Mouse (Mus musculus) forebrain, embryonic 16.5 days (tissue): ENCODE measurements around the gene Cyb5r1. TPM values are rescaled to one million over a fixed set of nuclear protein-coding genes. Genes with fewer than 3 reads are reported as not detected.

ENCODE experiments used
- ATAC-seq: fragments of 200-750 bp; cut with Nextera tagmentation; 2 replicates; pipeline ENCODE4 v1.8.0; 2017; ENCODE audit warnings: mild to moderate bottlenecking, moderate library complexity
- H3K27ac ChIP-seq: fragments of 300-500 bp; sonication (generic); 2 replicates; pipeline ENCODE4 v1.5.1; 2014; ENCODE audit warnings: low read length, control low read depth
- H3K27me3 ChIP-seq: fragments of 300-500 bp; sonication (generic); replicated peaks from 2 replicates; pipeline ENCODE4 v1.6.1; 2014; ENCODE audit warnings: low read length; ENCODE audit not compliant: control insufficient read depth, insufficient read depth
- H3K36me3 ChIP-seq: fragments of 300-500 bp; sonication (generic); 2 replicates; pipeline ENCODE4 v1.6.1; 2014; ENCODE audit not compliant: control insufficient read depth, insufficient read depth
- H3K4me1 ChIP-seq: fragments of 300-500 bp; sonication (generic); replicated peaks from 2 replicates; pipeline ENCODE4 v1.6.1; 2014; ENCODE audit warnings: low read length; ENCODE audit not compliant: control insufficient read depth, insufficient read depth
- H3K4me2 ChIP-seq: fragments of 300-500 bp; sonication (generic); 2 replicates; pipeline ENCODE4 v1.6.1; 2014; ENCODE audit warnings: mild to moderate bottlenecking, low read length, control low read depth
- H3K4me3 ChIP-seq: fragments of 300-500 bp; sonication (generic); replicated peaks from 2 replicates; pipeline ENCODE4 v1.5.1; 2014; ENCODE audit warnings: mild to moderate bottlenecking, low read length, control low read depth
- H3K9ac ChIP-seq: fragments of 300-500 bp; sonication (generic); replicated peaks from 2 replicates; pipeline ENCODE4 v1.6.1; 2014; ENCODE audit warnings: low read depth, low read length, control low read depth
- H3K9me3 ChIP-seq: fragments of 300-500 bp; sonication (generic); 2 replicates; pipeline ENCODE4 v1.6.1; 2016; ENCODE audit warnings: low read length; ENCODE audit not compliant: control insufficient read depth
- WGBS: fragments of 180-500 bp; shearing (Covaris S2); extraction: QIAGEN DNeasy Blood & Tissue Kit; methylation state at CpG from one replicate; pipeline ENCODE4 v1.1.7; 2014; 5-methylcytosine and 5-hydroxymethylcytosine counted together
- polyA plus RNA-seq: library from polyadenylated mRNA; unstranded; fragments of >200 nt; fragmentation: Nextera tagmentation; extraction: Ambion mirVana; gene quantifications from 2 replicates; pipeline ENCODE4 v1.2.1, GENCODE M21; 2015

Cyb5r1 gene
- polyA plus RNA-seq, 1 experiment from 2014 or later: 23.3 TPM

DNA sequence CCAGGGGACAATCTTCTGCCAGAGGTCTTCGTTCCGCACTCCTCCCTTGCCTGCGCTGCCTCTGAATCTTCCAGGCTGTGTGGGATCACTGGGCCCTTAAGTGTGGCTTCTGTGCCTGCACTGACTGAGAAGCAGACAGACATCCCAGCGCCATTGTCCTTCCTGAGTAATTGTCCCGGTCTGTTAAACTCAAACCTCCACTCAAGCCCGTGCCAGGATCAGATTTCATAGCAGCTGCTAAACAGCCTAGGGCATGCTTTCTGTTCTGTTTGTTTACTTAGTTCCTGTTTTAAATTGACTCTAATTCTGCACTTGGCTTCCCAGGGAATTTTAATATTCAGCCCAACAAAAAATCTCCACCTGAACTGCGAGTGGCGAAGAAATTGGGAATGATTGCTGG is 2.7 kb downstream of the Cyb5r1 start:
- H3K36me3 ChIP-seq: no peaks in the 10 kb centered on the region; the same call in 1 of the 2 replicates
- H3K27ac ChIP-seq: no peak overlapping the region
- peaks cover 12% of the 10 kb centered on the region for H3K4me1 ChIP-seq
- no peaks in the 10 kb centered on the region for H3K27me3 ChIP-seq
- H3K9ac ChIP-seq: no peak overlapping the region
- no peak for ATAC-seq
- H3K9me3 ChIP-seq: no peaks in the 10 kb centered on the region
- no peak overlapping the region for H3K4me3 ChIP-seq
- H3K4me2 ChIP-seq: no peak overlapping the region
- 83% methylated on average over 8 of the region's 8 CpGs for WGBS

GRCm38 (mm10) chr1:134411706-134412629 is 6.6 kb downstream of the Cyb5r1 start:
- no peak overlapping the region for H3K27ac ChIP-seq
- 94% methylated on average over 9 of the region's 9 CpGs for WGBS
- H3K4me1 ChIP-seq: peaks cover 21% of the 10 kb centered on the region
- no peak overlapping the region for H3K4me2 ChIP-seq
- H3K36me3 ChIP-seq: no peaks in the 10 kb centered on the region; the same call in 1 of the 2 replicates
- H3K4me3 ChIP-seq: no peak overlapping the region
- H3K9ac ChIP-seq: no peak overlapping the region
- ATAC-seq: no peak
- H3K9me3 ChIP-seq: no peaks in the 10 kb centered on the region
- no peaks in the 10 kb centered on the region for H3K27me3 ChIP-seq

- H3K4me2 ChIP-seq: no peak overlapping the region
- no peaks in the 10 kb centered on the region for H3K27me3 ChIP-seq
- ATAC-seq: no peak
- no peak overlapping the region for H3K4me3 ChIP-seq
- H3K36me3 ChIP-seq: no peaks in the 10 kb centered on the region; the same call in 1 of the 2 replicates
- H3K9me3 ChIP-seq: no peaks in the 10 kb centered on the region
- H3K4me1 ChIP-seq: peaks cover 36% of the 10 kb centered on the region
- no peak overlapping the region for H3K27ac ChIP-seq
- H3K9ac ChIP-seq: no peak overlapping the region
- WGBS: 44% methylated on average over 2 of the region's 2 CpGs
These were observed 8.7 kb downstream of the Cyb5r1 start for GRCm38 (mm10) chr1:134414038-134414437.

DNA sequence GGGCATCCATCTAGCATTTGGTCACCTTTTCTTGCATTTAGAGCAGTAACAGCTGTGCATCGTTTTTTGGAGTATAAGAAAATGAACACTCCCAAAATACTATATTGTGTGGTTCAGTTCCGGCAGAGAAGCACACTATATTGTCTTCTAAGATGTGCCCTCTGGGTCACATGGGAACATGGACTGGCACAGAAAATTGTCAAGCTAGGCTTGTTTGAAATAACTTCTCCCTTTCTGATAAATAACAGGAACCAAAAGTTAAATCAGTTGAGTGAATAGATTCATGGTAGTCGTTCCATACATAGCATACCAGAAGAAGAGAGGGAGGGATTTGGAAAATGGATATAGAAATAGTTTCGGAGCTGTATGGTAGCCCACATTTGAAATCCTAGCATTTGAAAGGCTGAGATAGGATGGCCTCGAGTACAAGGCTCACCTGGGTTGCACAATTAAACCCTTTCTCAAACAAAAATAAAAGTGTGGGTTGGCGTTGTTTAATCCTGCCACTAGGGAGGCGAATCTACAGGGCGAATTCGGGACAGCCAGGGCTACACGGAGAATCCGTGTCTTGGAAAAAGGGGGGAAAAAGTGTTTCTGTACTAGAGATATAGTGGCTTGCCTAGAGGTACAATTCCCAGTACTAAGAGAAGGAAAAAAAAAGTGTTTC is 9.3 kb downstream of the Cyb5r1 start:
- Histone ChIP-seq H3K9ac (peak overlapping the region; percentile 49), H3K27me3 (no peaks in the 10 kb centered on the region), H3K4me1 (peaks cover 40% of the 10 kb centered on the region), H3K36me3 (no peaks in the 10 kb centered on the region; the same call in 1 of the 2 replicates), H3K4me2 (peak overlapping the region; percentile 68), H3K4me3 (peak overlapping the region; percentile 88), H3K27ac (peak overlapping the region; percentile 76), H3K9me3 (no peaks in the 10 kb centered on the region)
- 14% methylated on average over 11 of the region's 11 CpGs for WGBS
- peak; percentile 23 for ATAC-seq

DNA sequence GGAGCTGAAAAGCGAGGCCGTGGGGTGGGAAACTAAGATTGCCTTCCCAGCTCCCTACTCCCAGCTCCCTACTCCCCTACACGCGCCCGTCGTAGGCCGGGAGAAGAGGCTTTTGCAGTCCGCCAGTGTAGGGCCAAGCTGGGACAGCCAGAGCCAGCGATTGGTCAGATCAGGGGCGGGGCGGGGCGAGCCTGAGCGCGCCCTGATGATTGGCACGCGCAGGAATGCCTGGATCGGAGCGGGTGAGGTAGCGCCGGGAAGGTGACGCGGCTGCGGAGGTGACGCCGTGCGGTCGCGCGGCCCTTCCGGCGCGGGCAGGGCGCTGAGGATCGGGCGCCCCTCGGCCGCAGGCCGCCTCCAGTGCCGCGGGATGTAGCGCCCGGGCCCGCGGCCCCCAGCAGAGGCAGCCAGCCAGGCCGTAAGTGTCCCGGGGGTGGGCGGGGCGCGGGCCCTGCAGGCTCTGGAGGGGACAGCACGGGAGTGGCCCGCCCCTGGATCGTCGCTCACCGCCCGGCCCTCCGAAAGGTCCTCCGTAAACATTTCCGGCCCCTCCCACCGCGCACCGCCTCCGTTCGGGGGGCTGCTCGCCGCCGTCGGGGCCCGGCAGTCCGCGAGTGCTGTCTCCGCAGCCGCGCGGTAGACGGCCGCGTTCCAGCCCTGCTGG is 9.9 kb downstream of the Cyb5r1 start, which contains the start of gene Adipor1:
Gene Adipor1 (plus strand): TSS at position 211 of the 664 bp plus-strand sequence.
- Histone ChIP-seq H3K36me3 (no peaks in the 10 kb centered on the region; the same call in 1 of the 2 replicates), H3K27me3 (no peaks in the 10 kb centered on the region), H3K4me1 (peaks cover 44% of the 10 kb centered on the region), H3K9me3 (no peaks in the 10 kb centered on the region), H3K27ac (peak within 1 kb of the TSS; percentile 91), H3K4me3 (peak within 1 kb of the TSS; percentile 88), H3K9ac (peak within 1 kb of the TSS; percentile 88), H3K4me2 (peak within 1 kb of the TSS; percentile 71)
- peak; percentile 100 for ATAC-seq
- under 1% methylated on average over 75 of the region's 77 CpGs for WGBS

- Histone ChIP-seq H3K27me3 (no peaks in the 10 kb centered on the region), H3K4me3 (no peak overlapping the region), H3K9me3 (no peaks in the 10 kb centered on the region), H3K27ac (no peak overlapping the region), H3K36me3 (no peaks in the 10 kb centered on the region), H3K9ac (no peak overlapping the region), H3K4me2 (no peak overlapping the region), H3K4me1 (peaks cover 44% of the 10 kb centered on the region)
- ATAC-seq: no peak
- 76% methylated on average over 2 of the region's 2 CpGs for WGBS
These were observed 13.1 kb downstream of the Cyb5r1 start for GRCm38 (mm10) chr1:134418414-134418975.

DNA sequence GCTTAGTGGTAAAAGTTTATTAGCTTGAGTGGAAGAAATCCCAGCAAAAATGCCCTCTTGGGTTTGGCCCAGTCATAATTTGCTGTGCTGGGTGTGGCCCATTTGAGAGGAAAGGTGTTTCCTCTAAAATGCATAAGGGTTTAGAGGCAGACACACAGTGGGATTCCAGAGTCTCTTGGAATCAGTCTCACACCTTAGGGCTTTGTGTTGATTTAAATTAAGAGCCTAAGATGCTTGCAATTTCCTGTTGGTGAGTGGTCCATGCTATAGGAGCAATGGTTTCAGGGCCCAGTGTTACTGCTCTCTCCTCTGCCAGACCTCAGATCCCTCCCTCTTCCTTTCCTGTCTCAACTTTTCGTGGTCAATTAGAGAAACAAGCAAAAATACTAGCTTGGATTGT is 13.8 kb downstream of the Cyb5r1 start:
- Histone ChIP-seq H3K36me3 (peaks cover 4% of the 10 kb centered on the region; the same call in 1 of the 2 replicates), H3K4me1 (peaks cover 43% of the 10 kb centered on the region), H3K27ac (no peak overlapping the region), H3K9me3 (no peaks in the 10 kb centered on the region), H3K4me2 (no peak overlapping the region), H3K4me3 (no peak overlapping the region), H3K27me3 (no peaks in the 10 kb centered on the region), H3K9ac (no peak overlapping the region)
- no peak for ATAC-seq
- WGBS: 83% methylated on average over 1 of the region's 1 CpGs

- H3K36me3 ChIP-seq: peaks cover 10% of the 10 kb centered on the region
- no peak overlapping the region for H3K4me3 ChIP-seq
- peaks cover 35% of the 10 kb centered on the region for H3K4me1 ChIP-seq
- H3K9me3 ChIP-seq: no peaks in the 10 kb centered on the region
- no peak overlapping the region for H3K4me2 ChIP-seq
- no peaks in the 10 kb centered on the region for H3K27me3 ChIP-seq
- no peak overlapping the region for H3K27ac ChIP-seq
- no peak overlapping the region for H3K9ac ChIP-seq
- 30% methylated on average over 5 of the region's 5 CpGs for WGBS
- ATAC-seq: no peak
These were observed 14.5 kb downstream of the Cyb5r1 start for GRCm38 (mm10) chr1:134419751-134420458.
